Mouse (Mus musculus): Measurements from ENCODE around the gene Coa7. TPM values are rescaled to one million over a fixed set of nuclear protein-coding genes. Genes with fewer than 3 reads are reported as not detected.

The Coa7 gene
- total and polyA plus RNA-seq, 3 experiments, result 19.8 to 39.1 (median 30.5) TPM

GRCm38 (mm10) chr4:108327071-108327579 is 815 bp upstream of the Coa7 start:
- DNase-seq (ENCODE audit: low read depth, low spot score), result peak; percentile 33
- H3K36me3 ChIP-seq (ENCODE audit: control insufficient read depth in 1 of 2, insufficient read depth in 2 of 2, low read length in 2 of 2), result peaks cover 0 to 15% of the 10 kb centered on the region in 2 experiments; a peak in 2 of 4 replicates
- H3K27me3 ChIP-seq (ENCODE audit: control insufficient read depth in 1 of 2, insufficient read depth in 2 of 2, low read length in 2 of 2), result no peaks in the 10 kb centered on the region
- H3K4me3 ChIP-seq (ENCODE audit: control insufficient read depth in 1 of 2, insufficient read depth in 1 of 2, low read depth in 2 of 2, low read length in 2 of 2), result peak overlapping the region; percentile 97 to 98
- peaks cover 12 to 17% of the 10 kb centered on the region in 2 experiments for H3K4me1 ChIP-seq (ENCODE audit: control insufficient read depth in 1 of 2, insufficient read depth in 2 of 2, low read length in 2 of 2)
- no peaks in the 10 kb centered on the region for H3K9me3 ChIP-seq (replicated peaks; ENCODE audit: insufficient read depth, low read length)
- H3K9ac ChIP-seq (ENCODE audit: control insufficient read depth, low read depth, low read length, poor library complexity, severe bottlenecking), result peak overlapping the region; percentile 78
- H3K79me2 ChIP-seq (ENCODE audit: control insufficient read depth, insufficient read depth, low read length, poor library complexity), result peaks cover 3% of the 10 kb centered on the region; the same call in 1 of the 2 replicates
- TF ChIP-seq MAZ (IDR thresholded peaks at IDR 0.05; ENCODE audit: low read depth, low read length) (no peak), GABPA (IDR thresholded peaks at IDR 0.05; ENCODE audit: low read depth, low read length) (no peak), GATA1 (IDR thresholded peaks at IDR 0.05; ENCODE audit: low read depth, low read length) (0 out of 2 replicates have a peak, but pooled peaks have one; percentile 21), CTCF (IDR thresholded peaks at IDR 0.05 in 2 of 3, conservative IDR thresholded peaks at IDR 0.05 in 1 of 3; ENCODE audit: control insufficient read depth in 1 of 3, insufficient read depth in 1 of 3, low read depth in 2 of 3, low read length in 3 of 3, poor library complexity in 1 of 3, severe bottlenecking in 1 of 3) (peak in 2 of 3 experiments; percentile 6 to 44; a peak in 2 of 6 replicates), JUND (IDR thresholded peaks at IDR 0.05; ENCODE audit: low read depth, low read length) (no peak), BHLHE40 (IDR thresholded peaks at IDR 0.05; ENCODE audit: borderline replicate concordance, low read depth, low read length) (no peak), SMC3 (IDR thresholded peaks at IDR 0.05; ENCODE audit: low read depth, low read length) (peak; percentile 38), RAD21 (IDR thresholded peaks at IDR 0.05; ENCODE audit: low read depth, low read length) (peak; percentile 47)
- H3K27ac ChIP-seq (ENCODE audit: control insufficient read depth, low read depth, low read length), result peak overlapping the region; percentile 85; the same call in 1 of the 2 replicates

- Histone ChIP-seq H3K4me1 (ENCODE audit: control insufficient read depth in 1 of 2, insufficient read depth in 2 of 2, low read length in 2 of 2) (peaks cover 11 to 12% of the 10 kb centered on the region in 2 experiments), H3K27ac (ENCODE audit: control insufficient read depth, low read depth, low read length) (no peak overlapping the region), H3K27me3 (ENCODE audit: control insufficient read depth in 1 of 2, insufficient read depth in 2 of 2, low read length in 2 of 2) (no peaks in the 10 kb centered on the region), H3K9ac (ENCODE audit: control insufficient read depth, low read depth, low read length, poor library complexity, severe bottlenecking) (no peak overlapping the region), H3K36me3 (ENCODE audit: control insufficient read depth in 1 of 2, insufficient read depth in 2 of 2, low read length in 2 of 2) (peaks cover 0 to 15% of the 10 kb centered on the region in 2 experiments; a peak in 3 of 4 replicates), H3K79me2 (ENCODE audit: control insufficient read depth, insufficient read depth, low read length, poor library complexity) (peaks cover 3% of the 10 kb centered on the region; the same call in 1 of the 2 replicates), H3K4me3 (ENCODE audit: control insufficient read depth in 1 of 2, insufficient read depth in 1 of 2, low read depth in 2 of 2, low read length in 2 of 2) (no peak overlapping the region), H3K9me3 (replicated peaks; ENCODE audit: insufficient read depth, low read length) (no peaks in the 10 kb centered on the region)
- no peak for DNase-seq (ENCODE audit: low read depth, low spot score)
- no peak for TF ChIP-seq CHD1 (IDR thresholded peaks at IDR 0.05; ENCODE audit: low read depth, low read length)
Observed at GRCm38 (mm10) chr4:108329840-108330239, 1.9 kb downstream of the Coa7 start.

GRCm38 (mm10) chr4:108332041-108332440 is 4.1 kb downstream of the Coa7 start:
- no peaks in the 10 kb centered on the region for H3K27me3 ChIP-seq (ENCODE audit: control insufficient read depth in 1 of 2, insufficient read depth in 2 of 2, low read length in 2 of 2)
- no peak overlapping the region for H3K4me3 ChIP-seq (ENCODE audit: control insufficient read depth in 1 of 2, insufficient read depth in 1 of 2, low read depth in 2 of 2, low read length in 2 of 2)
- no peak for TF ChIP-seq EP300 (IDR thresholded peaks at IDR 0.05; ENCODE audit: low read depth in 1 of 2, low read length in 2 of 2)
- no peak for TF ChIP-seq ZNF384 (IDR thresholded peaks at IDR 0.05; ENCODE audit: low read depth, low read length)
- TF ChIP-seq UBTF (IDR thresholded peaks at IDR 0.05; ENCODE audit: borderline replicate concordance, insufficient read depth, low read depth, low read length), result no peak
- TF ChIP-seq POLR2AphosphoS5 (IDR thresholded peaks at IDR 0.05; ENCODE audit: borderline replicate concordance, low read depth, low read length), result no peak
- no peak for TF ChIP-seq TAL1 (IDR thresholded peaks at IDR 0.05; ENCODE audit: low read length)
- TF ChIP-seq ZMIZ1 (IDR thresholded peaks at IDR 0.05; ENCODE audit: low read depth, low read length), result no peak
- no peak for TF ChIP-seq ELF1 (IDR thresholded peaks at IDR 0.05; ENCODE audit: low read depth, low read length)
- TF ChIP-seq SIN3A (IDR thresholded peaks at IDR 0.05; ENCODE audit: low read length), result no peak
- TF ChIP-seq CHD2 (IDR thresholded peaks at IDR 0.05; ENCODE audit: low read length), result no peak
- TF ChIP-seq JUND (IDR thresholded peaks at IDR 0.05; ENCODE audit: low read depth, low read length), result no peak
- no peak for TF ChIP-seq GABPA (IDR thresholded peaks at IDR 0.05; ENCODE audit: low read depth, low read length)
- no peak for DNase-seq (ENCODE audit: low read depth, low spot score)
- H3K79me2 ChIP-seq (ENCODE audit: control insufficient read depth, insufficient read depth, low read length, poor library complexity), result peaks cover 3% of the 10 kb centered on the region; the same call in 1 of the 2 replicates
- H3K36me3 ChIP-seq (ENCODE audit: control insufficient read depth in 1 of 2, insufficient read depth in 2 of 2, low read length in 2 of 2), result peaks cover 0 to 14% of the 10 kb centered on the region in 2 experiments
- H3K9ac ChIP-seq (ENCODE audit: control insufficient read depth, low read depth, low read length, poor library complexity, severe bottlenecking), result no peak overlapping the region
- peaks cover 11% of the 10 kb centered on the region in 2 experiments for H3K4me1 ChIP-seq (ENCODE audit: control insufficient read depth in 1 of 2, insufficient read depth in 2 of 2, low read length in 2 of 2)
- no peak overlapping the region for H3K27ac ChIP-seq (ENCODE audit: control insufficient read depth, low read depth, low read length)
- H3K9me3 ChIP-seq (replicated peaks; ENCODE audit: insufficient read depth, low read length), result no peaks in the 10 kb centered on the region

Measured in MEL (cell line).